Mouse (Mus musculus) heart, embryonic 14.5 days (tissue): ENCODE results near the gene Prss33. TPM values are rescaled to one million over a fixed set of nuclear protein-coding genes. Genes with fewer than 3 reads are reported as not detected.

Source experiments
- ATAC-seq: fragments of 200-750 bp; cut with Nextera tagmentation; 2 replicates; pipeline ENCODE4 v1.8.0; 2017; ENCODE audit warnings: low read depth, moderate TSS enrichment; ENCODE audit not compliant: insufficient number of reproducible peaks, insufficient read depth, low FRiP score
- H3K27ac ChIP-seq, 2 experiments: fragments of 200-500 bp in 1 of 2; fragments of 300-500 bp in 1 of 2; sonication (generic) in 1 of 2; replicated peaks in 1 of 2; 2 replicates each; pipeline ENCODE4 v1.5.1; 2012 to 2014; ENCODE audit warnings: low read depth in 2 of 2, low read length in 2 of 2, control low read depth in 1 of 2, mild to moderate bottlenecking in 1 of 2, mixed read lengths in 1 of 2; ENCODE audit not compliant: control insufficient read depth in 1 of 2, insufficient read depth in 1 of 2
- H3K27me3 ChIP-seq: fragments of 300-500 bp; sonication (generic); 2 replicates; pipeline ENCODE4 v1.6.1; 2014; ENCODE audit warnings: mild to moderate bottlenecking, low read length, control low read depth; ENCODE audit not compliant: control insufficient read depth, insufficient read depth
- H3K36me3 ChIP-seq: fragments of 300-500 bp; sonication (generic); 2 replicates; pipeline ENCODE4 v1.6.1; 2014; ENCODE audit warnings: mild to moderate bottlenecking, control low read depth, low read length, mixed read lengths; ENCODE audit not compliant: control insufficient read depth, insufficient read depth
- H3K4me1 ChIP-seq, 2 experiments: fragments of 200-500 bp in 1 of 2; fragments of 300-500 bp in 1 of 2; sonication (generic) in 1 of 2; 2 replicates each; pipeline ENCODE4 v1.6.1; 2012 to 2014; ENCODE audit warnings: low read length in 2 of 2, control low read depth in 1 of 2, mixed read lengths in 1 of 2; ENCODE audit not compliant: control insufficient read depth in 2 of 2, insufficient read depth in 2 of 2
- H3K4me2 ChIP-seq: fragments of 300-500 bp; sonication (generic); 2 replicates; pipeline ENCODE4 v1.6.1; 2014; ENCODE audit warnings: mild to moderate bottlenecking, low read length
- H3K4me3 ChIP-seq, 2 experiments: fragments of 200-500 bp in 1 of 2; fragments of 300-500 bp in 1 of 2; sonication (generic) in 1 of 2; 2 replicates each; pipeline ENCODE4 v1.5.1; 2012 to 2014; ENCODE audit warnings: low read length in 2 of 2, mild to moderate bottlenecking in 2 of 2, control low read depth in 1 of 2, low read depth in 1 of 2, moderate library complexity in 1 of 2; ENCODE audit not compliant: control insufficient read depth in 1 of 2, insufficient read depth in 1 of 2
- H3K9ac ChIP-seq: fragments of 300-500 bp; sonication (generic); 2 replicates; pipeline ENCODE4 v1.6.1; 2014; ENCODE audit warnings: mild to moderate bottlenecking, low read length
- H3K9me3 ChIP-seq: fragments of 300-500 bp; sonication (generic); 2 replicates; pipeline ENCODE4 v1.6.1; 2016; ENCODE audit warnings: low read length, control low read depth; ENCODE audit not compliant: control insufficient read depth
- WGBS: fragments of 180-500 bp; shearing (Covaris S2); extraction: QIAGEN DNeasy Blood & Tissue Kit; methylation state at CpG from one replicate; pipeline ENCODE4 v1.1.7; 2014; 5-methylcytosine and 5-hydroxymethylcytosine counted together
- polyA plus RNA-seq: library from polyadenylated mRNA; unstranded; fragments of >200 nt; fragmentation: Nextera tagmentation; extraction: Ambion mirVana; gene quantifications from 2 replicates; pipeline ENCODE4 v1.2.1, GENCODE M21; 2014

The Prss33 gene
- polyA plus RNA-seq, 1 experiment from 2014 or later: not detected

GRCm38 (mm10) chr17:23862926-23863325 is 27.1 kb upstream of the Prss33 start:
- no peaks in the 10 kb centered on the region for H3K9me3 ChIP-seq
- no peaks in the 10 kb centered on the region for H3K36me3 ChIP-seq
- no peak overlapping the region for H3K27ac ChIP-seq
- ATAC-seq: no peak
- H3K9ac ChIP-seq: no peak overlapping the region
- no peak overlapping the region for H3K4me3 ChIP-seq
- WGBS: 93% methylated on average over 4 of the region's 4 CpGs
- H3K4me2 ChIP-seq: no peak overlapping the region
- H3K4me1 ChIP-seq: no peaks in the 10 kb centered on the region
- no peaks in the 10 kb centered on the region for H3K27me3 ChIP-seq

GRCm38 (mm10) chr17:23857913-23858312 is 22.1 kb upstream of the Prss33 start:
- 76% methylated on average over 2 of the region's 2 CpGs for WGBS
- H3K27ac ChIP-seq: no peak overlapping the region
- peaks cover 5 to 7% of the 10 kb centered on the region in 2 experiments for H3K4me1 ChIP-seq
- H3K4me3 ChIP-seq: no peak overlapping the region
- H3K9ac ChIP-seq: no peak overlapping the region
- no peaks in the 10 kb centered on the region for H3K27me3 ChIP-seq
- ATAC-seq: no peak
- H3K9me3 ChIP-seq: no peaks in the 10 kb centered on the region
- H3K36me3 ChIP-seq: no peaks in the 10 kb centered on the region
- no peak overlapping the region for H3K4me2 ChIP-seq

GRCm38 (mm10) chr17:23857193-23857592 is 21.3 kb upstream of the Prss33 start:
- ATAC-seq: no peak
- WGBS: 81% methylated on average over 6 of the region's 6 CpGs
- Histone ChIP-seq H3K27ac (no peak overlapping the region), H3K4me3 (no peak overlapping the region), H3K4me1 (peaks cover 5 to 7% of the 10 kb centered on the region in 2 experiments), H3K4me2 (no peak overlapping the region), H3K36me3 (no peaks in the 10 kb centered on the region), H3K9me3 (no peaks in the 10 kb centered on the region), H3K27me3 (no peaks in the 10 kb centered on the region), H3K9ac (no peak overlapping the region)

- 50% methylated on average over 10 of the region's 10 CpGs for WGBS
These were observed 18.4 kb upstream of the Prss33 start for GRCm38 (mm10) chr17:23854229-23854765.

GRCm38 (mm10) chr17:23853292-23853691 is 17.4 kb upstream of the Prss33 start:
- no peak overlapping the region for H3K4me2 ChIP-seq
- no peak overlapping the region for H3K4me3 ChIP-seq
- H3K27ac ChIP-seq: no peak overlapping the region
- no peaks in the 10 kb centered on the region for H3K36me3 ChIP-seq
- no peaks in the 10 kb centered on the region for H3K9me3 ChIP-seq
- no peaks in the 10 kb centered on the region for H3K27me3 ChIP-seq
- peaks cover 5 to 7% of the 10 kb centered on the region in 2 experiments for H3K4me1 ChIP-seq
- 42% methylated on average over 5 of the region's 5 CpGs for WGBS
- H3K9ac ChIP-seq: no peak overlapping the region
- ATAC-seq: no peak

More at GRCm38 (mm10) chr17:23854229-23854765, 18.4 kb upstream of the Prss33 start:
- Histone ChIP-seq H3K9ac (no peak overlapping the region), H3K4me3 (no peak overlapping the region), H3K9me3 (no peaks in the 10 kb centered on the region), H3K4me2 (no peak overlapping the region), H3K4me1 (peaks cover 5 to 7% of the 10 kb centered on the region in 2 experiments), H3K27me3 (no peaks in the 10 kb centered on the region), H3K27ac (no peak overlapping the region; a peak in 1 of 4 replicates), H3K36me3 (no peaks in the 10 kb centered on the region)
- ATAC-seq: 0 out of 2 replicates have a peak, but pooled peaks have one; percentile 25

GRCm38 (mm10) chr17:23850853-23851749 is 15.2 kb upstream of the Prss33 start:
- no peaks in the 10 kb centered on the region for H3K9me3 ChIP-seq
- no peak overlapping the region for H3K9ac ChIP-seq
- WGBS: 48% methylated on average over 18 of the region's 19 CpGs
- ATAC-seq: no peak
- H3K4me1 ChIP-seq: peaks cover 5 to 7% of the 10 kb centered on the region in 2 experiments
- H3K4me3 ChIP-seq: no peak overlapping the region
- H3K27ac ChIP-seq: no peak overlapping the region
- H3K4me2 ChIP-seq: no peak overlapping the region
- no peaks in the 10 kb centered on the region for H3K27me3 ChIP-seq
- no peaks in the 10 kb centered on the region for H3K36me3 ChIP-seq

GRCm38 (mm10) chr17:23850028-23850427 is 14.2 kb upstream of the Prss33 start:
- no peak overlapping the region for H3K9ac ChIP-seq
- H3K9me3 ChIP-seq: no peaks in the 10 kb centered on the region
- WGBS: 60% methylated on average over 2 of the region's 2 CpGs
- H3K27me3 ChIP-seq: no peaks in the 10 kb centered on the region
- H3K27ac ChIP-seq: no peak overlapping the region
- no peak overlapping the region for H3K4me2 ChIP-seq
- H3K36me3 ChIP-seq: no peaks in the 10 kb centered on the region
- H3K4me1 ChIP-seq: peaks cover 5 to 7% of the 10 kb centered on the region in 2 experiments
- H3K4me3 ChIP-seq: no peak overlapping the region
- no peak for ATAC-seq
